Mouse (Mus musculus) lung, embryonic 16.5 days (tissue): ENCODE data around the gene Nae1. TPM values are rescaled to one million over a fixed set of nuclear protein-coding genes. Genes with fewer than 3 reads are reported as not detected.

Experiments
- ATAC-seq: fragments of 200-750 bp; cut with Nextera tagmentation; 2 replicates; pipeline ENCODE4 v1.8.0; 2017; ENCODE audit warnings: low read depth, mild to moderate bottlenecking, moderate library complexity
- H3K27ac ChIP-seq: fragments of 300-500 bp; sonication (generic); 2 replicates; pipeline ENCODE4 v1.5.1; 2014; ENCODE audit warnings: mild to moderate bottlenecking, control low read depth, low read length
- H3K27me3 ChIP-seq: fragments of 300-500 bp; sonication (generic); 2 replicates; pipeline ENCODE4 v1.6.1; 2014; ENCODE audit warnings: low read depth, low read length, mixed read lengths; ENCODE audit not compliant: control insufficient read depth, insufficient read depth
- H3K36me3 ChIP-seq: fragments of 300-500 bp; sonication (generic); 2 replicates; pipeline ENCODE4 v1.6.1; 2014; ENCODE audit warnings: low read length; ENCODE audit not compliant: control insufficient read depth, insufficient read depth
- H3K4me1 ChIP-seq: fragments of 300-500 bp; sonication (generic); replicated peaks from 2 replicates; pipeline ENCODE4 v1.6.1; 2014; ENCODE audit warnings: low read length, mixed read lengths; ENCODE audit not compliant: control insufficient read depth, insufficient read depth
- H3K4me2 ChIP-seq: fragments of 300-500 bp; sonication (generic); 2 replicates; pipeline ENCODE4 v1.6.1; 2014; ENCODE audit warnings: low read depth, low read length, control low read depth
- H3K4me3 ChIP-seq: fragments of 300-500 bp; sonication (generic); 2 replicates; pipeline ENCODE4 v1.5.1; 2014; ENCODE audit warnings: mild to moderate bottlenecking, low read length, control low read depth
- H3K9ac ChIP-seq: fragments of 300-500 bp; sonication (generic); 2 replicates; pipeline ENCODE4 v1.6.1; 2014; ENCODE audit warnings: low read length, control low read depth
- H3K9me3 ChIP-seq: fragments of 300-500 bp; sonication (generic); 2 replicates; pipeline ENCODE4 v1.6.1; 2016; ENCODE audit warnings: low read length; ENCODE audit not compliant: control insufficient read depth
- WGBS: fragments of 180-500 bp; shearing (Covaris S2); extraction: QIAGEN DNeasy Blood & Tissue Kit; methylation state at CpG from one replicate; pipeline ENCODE4 v1.1.7; 2014; 5-methylcytosine and 5-hydroxymethylcytosine counted together
- polyA plus RNA-seq: library from polyadenylated mRNA; unstranded; fragments of >200 nt; fragmentation: Nextera tagmentation; extraction: Ambion mirVana; gene quantifications from 2 replicates; pipeline ENCODE4 v1.2.1, GENCODE M21; 2015

Gene Nae1
- polyA plus RNA-seq, 1 experiment from 2014 or later, result 86.7 TPM

DNA sequence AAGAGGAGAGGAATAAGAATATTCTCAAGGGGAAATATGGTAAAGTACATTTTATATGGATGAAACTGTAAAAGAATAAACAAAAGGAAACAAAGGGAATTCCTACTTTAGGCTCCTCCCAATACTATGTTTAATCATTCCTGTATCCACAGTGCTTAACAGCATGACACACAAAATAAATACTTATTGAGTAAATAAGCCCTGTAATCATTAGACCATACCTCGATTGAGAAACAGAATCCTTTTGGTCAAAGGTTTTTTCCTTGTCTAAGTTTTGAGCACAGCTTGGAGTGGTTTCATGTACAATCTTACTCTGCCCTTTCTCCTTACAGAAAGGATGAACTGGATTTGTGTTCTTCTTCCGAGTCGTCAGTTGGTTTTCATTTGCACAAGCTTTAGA lies 62.0 kb downstream of the Nae1 start:
- H3K4me3 ChIP-seq, result no peak overlapping the region
- H3K9me3 ChIP-seq, result no peaks in the 10 kb centered on the region
- WGBS, result 61% methylated on average over 3 of the region's 3 CpGs
- no peak for ATAC-seq
- no peaks in the 10 kb centered on the region for H3K4me1 ChIP-seq
- no peak overlapping the region for H3K4me2 ChIP-seq
- H3K27me3 ChIP-seq, result no peaks in the 10 kb centered on the region
- no peak overlapping the region for H3K9ac ChIP-seq
- H3K27ac ChIP-seq, result no peak overlapping the region
- H3K36me3 ChIP-seq, result no peaks in the 10 kb centered on the region

GRCm38 (mm10) chr8:104467463-104467862 lies 67.0 kb downstream of the Nae1 start:
- Histone ChIP-seq H3K9ac (no peak overlapping the region), H3K36me3 (no peaks in the 10 kb centered on the region), H3K4me3 (no peak overlapping the region), H3K27me3 (no peaks in the 10 kb centered on the region), H3K9me3 (no peaks in the 10 kb centered on the region), H3K4me1 (no peaks in the 10 kb centered on the region), H3K27ac (no peak overlapping the region), H3K4me2 (no peak overlapping the region)
- ATAC-seq, result no peak
- WGBS, result 58% methylated on average over 2 of the region's 2 CpGs

Other genes starting within 250 kb of the Nae1 start
- gene Cmtm2a, start 241.5 kb downstream of the Nae1 start, polyA plus RNA-seq, result not detected in 2 replicates
- not detected in 2 replicates for gene Gm45711, start 224.6 kb downstream of the Nae1 start, polyA plus RNA-seq
- gene Cmtm1, start 224.5 kb downstream of the Nae1 start, polyA plus RNA-seq, result not detected in 2 replicates
- not detected in 2 replicates for gene Gm11020, start 213.1 kb downstream of the Nae1 start, polyA plus RNA-seq
- gene Cmtm2b, start 212.4 kb downstream of the Nae1 start, polyA plus RNA-seq, result not detected in 2 replicates
- gene Cmtm3, start 195.2 kb downstream of the Nae1 start, polyA plus RNA-seq, result 133 and 142 TPM in 2 replicates
- gene Cmtm4, start 138.8 kb downstream of the Nae1 start, polyA plus RNA-seq, result 2.5 and 2.6 TPM in 2 replicates
- 60.8 and 62.9 TPM in 2 replicates for gene Dync1li2, start 91.6 kb downstream of the Nae1 start, polyA plus RNA-seq
- gene Terb1, start 24.7 kb downstream of the Nae1 start, polyA plus RNA-seq, result 0.10 and 0.35 TPM in 2 replicates
- gene Car7, start 52 bp upstream of the Nae1 start, polyA plus RNA-seq, result 0.74 and 0.93 TPM in 2 replicates
- 8.4 and 8.9 TPM in 2 replicates for gene Pdp2, start 56.8 kb upstream of the Nae1 start, polyA plus RNA-seq
- gene Cdh16, start 89.8 kb upstream of the Nae1 start, polyA plus RNA-seq, result 70.4 and 75.6 TPM in 2 replicates
- 21.7 and 22.2 TPM in 2 replicates for gene Rrad, start 96.7 kb upstream of the Nae1 start, polyA plus RNA-seq
- gene Ciao2b, start 107.3 kb upstream of the Nae1 start, polyA plus RNA-seq, result 109 and 111 TPM in 2 replicates
- 0.45 TPM in 1 of 2 replicates, not detected in the other for gene Ces2a, start 199.4 kb upstream of the Nae1 start, polyA plus RNA-seq